Mouse (Mus musculus): ENCODE data around the gene Gm20388.

The Gm20388 gene

DNA sequence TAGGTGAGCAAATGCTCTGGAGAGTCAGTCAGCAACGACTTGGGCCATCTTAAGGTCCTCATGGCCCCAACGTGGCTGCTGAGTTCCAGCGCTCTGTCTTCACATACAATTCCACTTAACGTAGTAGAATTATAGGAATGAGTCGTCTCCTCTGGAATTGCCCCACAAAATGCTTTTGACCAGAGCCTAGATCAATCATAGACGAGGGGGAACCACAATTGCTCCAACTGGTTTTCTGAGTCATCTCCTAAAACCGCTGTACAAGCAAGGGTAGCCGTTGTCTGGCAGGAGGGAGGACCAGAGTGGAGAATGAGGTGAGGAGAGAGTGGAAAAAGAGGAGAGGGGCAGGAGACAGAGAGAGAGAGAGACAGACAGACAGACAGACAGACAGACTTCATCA lies 105.3 kb downstream of the Gm20388 start:
- no peak for DNase-seq

- DNase-seq: no peak
Observed at GRCm38 (mm10) chr8:120016424-120016823, 105.8 kb downstream of the Gm20388 start.

DNA sequence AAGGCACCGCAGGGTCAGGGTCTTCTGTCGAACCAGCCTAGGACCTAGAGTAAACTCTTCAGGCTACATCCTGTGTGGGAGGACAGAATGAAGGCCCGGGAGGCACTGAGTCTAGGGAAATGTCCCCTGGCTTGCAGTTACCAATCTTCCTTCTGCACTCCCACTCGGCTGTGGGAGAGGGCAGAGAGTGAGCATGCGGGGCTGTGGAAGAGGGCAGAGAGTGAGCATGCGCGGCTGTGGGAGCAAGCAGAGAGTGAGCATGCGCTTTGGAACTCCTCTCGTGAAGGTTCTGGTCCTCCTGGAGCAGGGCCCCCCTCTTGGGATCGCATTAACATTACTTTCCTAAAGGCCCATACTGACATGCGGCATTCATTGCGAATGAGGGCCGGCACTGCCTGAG lies 106.7 kb downstream of the Gm20388 start:
- DNase-seq: no peak

DNA sequence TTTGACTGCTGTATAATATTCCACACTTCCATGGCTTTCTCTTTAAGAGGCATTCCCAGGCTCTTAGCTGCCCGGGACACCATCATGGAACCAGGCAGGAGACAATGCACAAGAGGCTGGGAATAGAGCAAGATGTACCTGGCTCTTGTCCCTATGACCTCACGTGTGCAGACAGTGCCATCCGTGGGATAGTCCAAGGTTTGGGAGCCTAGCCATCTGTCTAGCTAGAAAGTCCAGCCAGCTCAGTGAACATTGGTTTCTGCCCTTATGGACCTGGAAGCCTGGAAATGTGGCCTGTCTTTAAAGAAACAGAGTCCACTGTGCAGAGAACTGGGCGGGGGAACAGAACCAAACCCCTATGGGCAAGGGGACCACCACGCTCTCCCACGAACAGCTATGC lies 107.1 kb downstream of the Gm20388 start:
- no peak for DNase-seq

DNA sequence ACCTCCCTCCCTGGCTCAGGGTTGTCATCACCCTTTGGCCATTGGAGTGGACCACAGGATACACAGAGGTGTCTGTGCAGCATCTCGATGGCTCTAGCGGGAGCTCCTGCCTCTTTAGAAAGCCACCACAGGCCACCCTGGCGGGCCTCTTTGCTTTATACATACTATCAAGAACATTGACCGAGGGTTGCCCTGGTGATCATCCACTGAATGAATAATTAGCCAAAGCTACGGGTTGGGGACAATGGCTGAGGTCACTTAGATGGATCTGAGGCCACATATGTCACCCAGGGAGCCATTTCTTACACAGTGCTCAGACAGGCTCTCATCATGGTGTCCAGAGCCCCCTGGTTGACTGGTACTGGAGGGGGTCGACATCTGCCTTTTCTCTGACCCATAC lies 107.7 kb downstream of the Gm20388 start:
- DNase-seq: no peak

DNA sequence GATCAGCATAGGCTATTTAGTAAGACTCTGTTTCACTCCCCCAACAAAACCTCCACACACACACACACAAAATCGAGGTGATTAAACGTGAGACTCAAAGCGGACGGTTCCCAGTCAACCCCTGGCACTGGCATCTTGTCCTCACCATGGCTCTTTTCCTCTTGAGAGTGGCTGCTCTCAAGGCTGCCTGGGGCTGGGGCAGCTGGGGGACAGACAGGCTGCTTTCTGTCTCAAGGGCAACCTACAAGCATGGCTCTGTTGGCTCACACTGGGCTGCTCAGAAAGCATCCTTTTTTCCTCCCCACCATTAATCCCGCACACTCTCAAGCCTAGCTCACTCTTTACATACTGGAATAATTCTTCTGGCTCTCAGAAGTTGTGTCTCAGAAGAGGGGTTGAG lies 108.7 kb downstream of the Gm20388 start:
- DNase-seq: no peak

DNA sequence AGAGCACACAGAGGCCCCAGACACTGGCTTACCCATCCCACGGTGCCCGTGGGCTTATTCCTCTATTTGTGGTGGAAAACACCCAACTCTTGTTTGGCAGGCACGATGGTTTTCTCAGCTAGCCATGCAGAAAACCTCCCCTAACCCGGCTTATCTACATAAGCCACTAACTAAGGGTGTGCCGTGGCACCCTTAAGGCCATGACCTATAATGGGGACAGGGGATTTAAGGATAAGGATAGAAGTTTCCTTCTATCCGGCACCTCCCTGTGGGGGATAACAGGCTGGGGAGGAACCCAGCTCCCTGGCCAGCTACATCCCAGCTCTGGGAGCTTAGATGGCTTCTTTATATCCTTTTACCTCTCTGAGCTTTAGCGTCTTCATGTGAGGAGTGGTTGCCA lies 109.7 kb downstream of the Gm20388 start:
- DNase-seq: no peak

DNA sequence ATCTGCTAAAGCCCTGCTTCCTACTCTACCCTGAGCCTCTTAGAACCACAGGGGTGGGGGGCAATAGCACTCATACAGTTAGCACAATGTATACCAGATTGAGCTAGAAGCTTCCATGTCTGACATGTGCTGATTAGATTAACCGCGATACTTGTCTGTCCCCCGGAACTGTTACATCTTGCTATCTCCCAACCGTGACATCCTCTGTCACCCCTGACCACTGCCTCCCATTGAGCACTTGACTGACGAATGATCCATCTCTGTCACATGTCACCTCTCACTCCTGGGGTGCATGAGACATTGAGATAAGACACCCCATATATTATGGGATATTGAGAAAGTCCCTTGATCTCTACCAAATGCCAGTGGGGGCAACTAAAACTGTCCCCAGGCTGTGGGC lies 115.6 kb downstream of the Gm20388 start:
- no peak for DNase-seq

DNA sequence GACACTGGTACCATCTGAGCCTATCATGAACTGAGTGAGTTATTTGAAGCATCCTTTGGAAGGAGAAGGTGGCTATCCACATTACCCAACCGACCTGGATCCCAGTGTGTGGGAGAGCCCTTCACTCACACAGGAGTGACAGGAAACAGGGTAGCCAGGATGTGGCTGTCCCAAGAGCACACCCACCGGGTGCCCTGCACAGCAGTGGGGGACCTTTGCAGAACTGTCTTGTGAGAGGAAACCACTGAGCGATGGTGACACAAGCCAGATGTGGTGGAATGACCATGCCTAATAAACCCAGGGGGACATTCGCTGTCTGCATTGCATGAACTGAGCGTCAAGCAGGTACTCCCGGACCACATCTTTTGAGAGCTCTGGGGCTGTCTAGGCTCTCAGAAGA lies 116.3 kb downstream of the Gm20388 start:
- no peak for DNase-seq

DNA sequence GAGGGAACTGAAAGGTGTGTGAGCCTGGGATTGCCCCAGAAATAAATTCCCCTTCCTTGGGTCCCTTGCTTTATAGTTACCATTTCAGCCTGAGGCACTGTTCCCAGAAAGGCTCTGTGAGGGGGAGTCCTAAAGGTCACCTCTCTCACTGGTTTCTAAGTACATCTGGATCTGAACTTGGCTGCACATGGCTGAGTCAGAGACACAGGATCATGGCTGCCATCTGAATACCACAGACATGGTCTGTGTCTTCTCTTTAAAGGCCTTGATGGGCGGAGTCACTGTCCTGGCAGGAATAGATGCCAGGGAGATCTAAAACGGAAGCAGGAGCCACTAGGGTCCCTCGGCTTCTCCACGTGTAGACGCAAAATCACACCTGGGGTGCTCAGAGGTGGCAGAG lies 119.8 kb downstream of the Gm20388 start:
- DNase-seq: no peak

- no peak for DNase-seq
Observed at GRCm38 (mm10) chr8:120032549-120033208, 122.0 kb downstream of the Gm20388 start.

DNA sequence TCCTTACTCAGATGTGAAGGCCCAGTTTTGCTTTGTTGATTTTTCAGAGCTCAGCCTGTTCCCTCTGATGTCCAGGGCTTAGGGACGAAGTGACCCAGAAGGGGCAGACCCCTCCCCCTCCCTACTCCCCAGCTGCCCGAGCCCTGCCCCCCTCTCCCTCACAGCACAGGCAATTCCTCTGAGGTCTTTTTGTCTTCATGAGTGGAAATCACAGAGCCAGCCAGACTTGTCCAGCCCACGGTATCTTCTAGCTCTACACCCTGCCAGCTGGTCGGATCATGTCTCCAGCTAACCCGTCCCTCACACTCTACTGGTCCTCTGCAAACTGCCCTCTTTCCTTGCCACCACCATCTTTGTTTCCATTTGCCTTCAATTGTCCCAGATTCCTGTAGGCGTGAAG lies 123.8 kb downstream of the Gm20388 start:
- DNase-seq: peak; percentile 54

GRCm38 (mm10) chr8:120036111-120036510 lies 125.5 kb downstream of the Gm20388 start:
- peak; percentile 48 for DNase-seq

- DNase-seq: no peak
Observed at GRCm38 (mm10) chr8:120036578-120036977, 125.9 kb downstream of the Gm20388 start.

- no peak for DNase-seq
Observed at GRCm38 (mm10) chr8:120037199-120037598, 126.6 kb downstream of the Gm20388 start.

GRCm38 (mm10) chr8:120037611-120038010 lies 127.0 kb downstream of the Gm20388 start:
- DNase-seq: no peak

- DNase-seq: no peak
Observed at GRCm38 (mm10) chr8:120038741-120039140, 128.1 kb downstream of the Gm20388 start.

GRCm38 (mm10) chr8:120039313-120039919 lies 128.8 kb downstream of the Gm20388 start:
- DNase-seq: no peak

- DNase-seq: no peak
Observed at GRCm38 (mm10) chr8:120040861-120041260, 130.2 kb downstream of the Gm20388 start.

GRCm38 (mm10) chr8:120042542-120043312 lies 132.1 kb downstream of the Gm20388 start:
- DNase-seq: no peak

DNA sequence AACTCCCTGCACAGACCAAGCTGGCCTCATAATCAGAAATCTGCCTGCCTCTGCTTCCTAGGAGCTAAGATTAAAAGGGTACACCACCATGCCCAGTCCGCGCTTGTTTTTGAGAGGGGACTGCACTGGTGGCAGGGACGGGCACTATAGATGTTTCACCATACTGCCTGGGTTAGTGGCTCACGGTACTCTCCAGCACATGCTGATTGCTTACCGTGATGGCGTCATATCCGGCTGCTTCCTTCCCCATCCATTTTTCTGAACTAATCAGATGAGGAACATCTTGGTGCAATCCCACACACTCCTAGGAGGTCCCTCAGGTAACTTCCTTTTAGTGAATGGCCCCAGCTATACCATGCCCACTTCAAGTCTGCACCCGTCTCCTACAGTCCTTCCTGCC lies 134.3 kb downstream of the Gm20388 start:
- DNase-seq: no peak

DNA sequence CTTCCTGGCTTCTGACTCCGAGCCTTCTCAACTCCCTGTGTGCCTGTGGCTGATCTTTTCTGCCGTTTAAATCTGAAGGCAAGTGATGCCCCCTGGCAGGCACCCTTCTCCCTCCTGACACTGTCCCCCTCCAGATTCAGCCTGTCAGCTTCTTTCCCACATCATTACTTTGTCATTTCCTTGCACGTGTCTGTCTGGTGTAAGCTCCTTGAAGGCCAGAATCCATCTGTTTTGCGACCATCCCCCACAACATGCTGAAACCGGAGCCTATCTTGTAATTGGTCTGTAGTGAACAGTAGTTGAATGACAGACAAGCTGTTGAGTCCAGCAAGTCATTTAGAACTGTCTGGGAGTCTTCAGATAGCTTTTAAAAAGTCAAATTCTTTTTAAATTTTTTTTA lies 134.8 kb downstream of the Gm20388 start:
- DNase-seq: no peak

GRCm38 (mm10) chr8:120046258-120047020 lies 135.8 kb downstream of the Gm20388 start:
- DNase-seq: peak; percentile 36
